Mouse (Mus musculus): ENCODE measurements around the gene Tpst1. TPM values are rescaled to one million over a fixed set of nuclear protein-coding genes. Genes with fewer than 3 reads are reported as not detected.

Tpst1 gene
- polyA plus RNA-seq, 1 experiment from 2014 or later, result 28.7 TPM

DNA sequence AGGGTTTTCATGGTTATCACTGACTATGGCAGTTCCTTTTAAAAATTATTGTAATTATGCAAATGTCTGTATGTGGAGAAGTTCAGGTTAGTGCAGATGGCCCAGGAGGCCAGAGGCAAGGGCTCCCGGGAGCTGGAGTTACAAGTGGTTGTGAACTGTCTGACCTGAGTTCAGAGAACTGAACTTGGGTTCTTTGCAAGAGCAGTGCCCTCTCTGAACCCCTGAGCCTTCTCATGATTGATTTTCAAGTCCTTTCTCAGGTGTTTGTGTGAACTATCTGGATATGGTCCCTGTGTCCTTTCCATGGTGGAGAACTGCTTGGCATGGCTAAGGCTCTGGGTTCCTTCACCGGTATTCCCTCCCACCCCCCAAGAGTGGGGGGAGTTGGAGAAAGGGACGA is 29.4 kb upstream of the Tpst1 start:
- Histone ChIP-seq H3K4me2 (replicated peaks; ENCODE audit: low read depth) (no peak overlapping the region), H3K4me1 (replicated peaks; ENCODE audit: control insufficient read depth, insufficient read depth, low read length) (no peaks in the 10 kb centered on the region), H3K36me3 (ENCODE audit: control insufficient read depth, insufficient read depth) (peaks cover 48% of the 10 kb centered on the region), H3K27me3 (replicated peaks; ENCODE audit: control insufficient read depth, insufficient read depth, low read length) (no peaks in the 10 kb centered on the region), H3K4me3 (ENCODE audit: low read depth, low read length) (no peak overlapping the region), H3K9ac (ENCODE audit: low read depth, low read length) (no peak overlapping the region), H3K27ac (ENCODE audit: low read depth, low read length) (no peak overlapping the region), H3K9me3 (ENCODE audit: control insufficient read depth) (no peaks in the 10 kb centered on the region)
- TF ChIP-seq CTCF (IDR thresholded peaks at IDR 0.05; ENCODE audit: low read depth), result no peak
- WGBS, result 71% methylated on average over 3 of the region's 3 CpGs
- ATAC-seq, result no peak

DNA sequence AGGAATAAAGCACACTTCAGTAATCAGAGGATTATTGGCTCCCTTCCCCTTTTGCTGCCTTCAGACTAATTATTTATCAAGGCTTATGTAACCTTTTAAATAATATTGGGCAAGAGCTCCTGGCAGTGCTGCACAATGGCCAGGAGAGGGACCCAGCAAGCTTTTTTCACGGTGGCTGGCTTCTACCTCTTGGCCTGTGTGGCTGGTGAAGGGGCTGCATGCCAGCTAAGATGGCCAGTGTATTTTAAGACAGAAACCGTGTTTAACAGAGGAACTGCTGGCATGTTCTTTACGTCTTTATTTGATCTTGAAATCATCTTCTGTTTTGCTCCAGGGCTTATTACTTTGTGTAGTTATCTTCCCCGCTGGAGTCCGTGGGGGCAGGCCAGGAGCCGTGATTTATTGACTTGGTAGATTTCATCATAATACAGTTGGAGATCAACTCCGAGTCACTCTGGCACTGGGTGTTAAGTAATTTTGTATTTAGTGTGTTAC is 28.9 kb upstream of the Tpst1 start:
- no peak for ATAC-seq
- Histone ChIP-seq H3K4me1 (replicated peaks; ENCODE audit: control insufficient read depth, insufficient read depth, low read length) (no peaks in the 10 kb centered on the region), H3K9me3 (ENCODE audit: control insufficient read depth) (no peaks in the 10 kb centered on the region), H3K36me3 (ENCODE audit: control insufficient read depth, insufficient read depth) (peaks cover 53% of the 10 kb centered on the region), H3K9ac (ENCODE audit: low read depth, low read length) (no peak overlapping the region), H3K27ac (ENCODE audit: low read depth, low read length) (no peak overlapping the region), H3K27me3 (replicated peaks; ENCODE audit: control insufficient read depth, insufficient read depth, low read length) (no peaks in the 10 kb centered on the region), H3K4me2 (replicated peaks; ENCODE audit: low read depth) (no peak overlapping the region), H3K4me3 (ENCODE audit: low read depth, low read length) (no peak overlapping the region)
- TF ChIP-seq CTCF (IDR thresholded peaks at IDR 0.05; ENCODE audit: low read depth), result peak; percentile 74
- WGBS, result 43% methylated on average over 7 of the region's 7 CpGs

DNA sequence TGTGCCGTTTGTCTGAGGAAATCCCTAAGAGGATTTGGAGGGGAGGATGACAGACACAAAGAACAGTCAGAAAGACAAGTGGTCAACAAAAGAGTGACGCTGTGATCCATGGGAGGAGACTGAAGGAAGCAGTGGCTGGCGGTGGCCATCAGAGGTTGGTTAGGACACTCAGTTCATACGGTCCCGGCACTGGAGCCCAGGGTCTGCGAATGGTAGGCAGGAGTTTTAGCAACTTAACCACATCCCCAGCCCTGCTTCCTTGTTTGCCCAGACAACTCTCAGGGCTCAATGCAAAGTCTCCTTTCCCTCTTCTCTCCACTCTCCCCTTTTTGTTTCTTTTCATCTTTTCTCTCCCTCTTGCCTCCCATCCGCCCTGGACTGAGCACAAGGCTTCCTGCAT is 27.0 kb upstream of the Tpst1 start:
- no peaks in the 10 kb centered on the region for H3K27me3 ChIP-seq (replicated peaks; ENCODE audit: control insufficient read depth, insufficient read depth, low read length)
- no peak for TF ChIP-seq CTCF (IDR thresholded peaks at IDR 0.05; ENCODE audit: low read depth)
- H3K4me1 ChIP-seq (replicated peaks; ENCODE audit: control insufficient read depth, insufficient read depth, low read length), result no peaks in the 10 kb centered on the region
- H3K27ac ChIP-seq (ENCODE audit: low read depth, low read length), result no peak overlapping the region
- no peaks in the 10 kb centered on the region for H3K9me3 ChIP-seq (ENCODE audit: control insufficient read depth)
- peaks cover 64% of the 10 kb centered on the region for H3K36me3 ChIP-seq (ENCODE audit: control insufficient read depth, insufficient read depth)
- ATAC-seq, result no peak
- WGBS, result 87% methylated on average over 7 of the region's 7 CpGs
- H3K4me3 ChIP-seq (ENCODE audit: low read depth, low read length), result no peak overlapping the region
- no peak overlapping the region for H3K4me2 ChIP-seq (replicated peaks; ENCODE audit: low read depth)
- H3K9ac ChIP-seq (ENCODE audit: low read depth, low read length), result no peak overlapping the region

DNA sequence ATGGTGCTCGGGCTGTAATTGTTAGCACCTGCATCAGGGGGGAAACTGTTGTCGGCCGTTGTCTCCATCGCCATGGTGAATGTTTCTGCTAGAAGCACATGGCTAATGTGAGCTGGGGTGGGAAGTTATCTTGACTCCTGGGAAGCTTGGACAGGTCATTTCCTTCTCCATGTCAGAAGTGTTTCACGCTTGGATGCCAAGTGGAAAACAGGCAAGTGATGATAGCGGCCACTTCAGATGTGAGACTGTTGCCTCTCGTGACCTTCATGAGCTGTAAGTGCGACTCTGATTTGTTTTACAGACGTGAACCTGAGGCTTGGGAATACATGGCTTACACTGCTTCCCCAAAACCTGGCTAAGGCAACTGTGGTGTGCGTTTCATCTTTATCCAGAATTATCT is 26.5 kb upstream of the Tpst1 start:
- TF ChIP-seq CTCF (IDR thresholded peaks at IDR 0.05; ENCODE audit: low read depth), result no peak
- Histone ChIP-seq H3K9me3 (ENCODE audit: control insufficient read depth) (no peaks in the 10 kb centered on the region), H3K9ac (ENCODE audit: low read depth, low read length) (no peak overlapping the region), H3K27ac (ENCODE audit: low read depth, low read length) (no peak overlapping the region), H3K4me1 (replicated peaks; ENCODE audit: control insufficient read depth, insufficient read depth, low read length) (no peaks in the 10 kb centered on the region), H3K36me3 (ENCODE audit: control insufficient read depth, insufficient read depth) (peaks cover 68% of the 10 kb centered on the region), H3K27me3 (replicated peaks; ENCODE audit: control insufficient read depth, insufficient read depth, low read length) (no peaks in the 10 kb centered on the region), H3K4me3 (ENCODE audit: low read depth, low read length) (no peak overlapping the region), H3K4me2 (replicated peaks; ENCODE audit: low read depth) (no peak overlapping the region)
- 96% methylated on average over 10 of the region's 10 CpGs for WGBS
- no peak for ATAC-seq

DNA sequence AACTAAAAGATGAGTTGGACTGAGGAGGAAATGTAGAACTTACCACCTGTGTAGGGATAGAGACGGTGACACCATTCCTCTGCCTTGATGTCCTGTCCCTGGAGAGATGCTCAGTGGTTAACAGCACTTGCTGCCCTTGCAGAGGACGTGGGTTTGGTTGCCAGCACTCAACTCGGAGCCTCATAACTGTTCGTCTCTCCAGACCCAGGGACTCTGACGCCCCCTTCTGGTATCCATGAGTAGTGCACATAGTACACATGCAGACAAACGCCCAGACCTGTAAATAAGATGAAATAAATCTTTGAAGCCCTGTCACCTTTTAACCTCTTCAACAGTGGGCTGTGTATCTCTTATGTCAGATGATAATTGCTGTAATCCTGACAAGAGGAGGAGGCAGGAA is 26.1 kb upstream of the Tpst1 start:
- H3K4me3 ChIP-seq (ENCODE audit: low read depth, low read length), result no peak overlapping the region
- ATAC-seq, result no peak
- H3K4me2 ChIP-seq (replicated peaks; ENCODE audit: low read depth), result no peak overlapping the region

DNA sequence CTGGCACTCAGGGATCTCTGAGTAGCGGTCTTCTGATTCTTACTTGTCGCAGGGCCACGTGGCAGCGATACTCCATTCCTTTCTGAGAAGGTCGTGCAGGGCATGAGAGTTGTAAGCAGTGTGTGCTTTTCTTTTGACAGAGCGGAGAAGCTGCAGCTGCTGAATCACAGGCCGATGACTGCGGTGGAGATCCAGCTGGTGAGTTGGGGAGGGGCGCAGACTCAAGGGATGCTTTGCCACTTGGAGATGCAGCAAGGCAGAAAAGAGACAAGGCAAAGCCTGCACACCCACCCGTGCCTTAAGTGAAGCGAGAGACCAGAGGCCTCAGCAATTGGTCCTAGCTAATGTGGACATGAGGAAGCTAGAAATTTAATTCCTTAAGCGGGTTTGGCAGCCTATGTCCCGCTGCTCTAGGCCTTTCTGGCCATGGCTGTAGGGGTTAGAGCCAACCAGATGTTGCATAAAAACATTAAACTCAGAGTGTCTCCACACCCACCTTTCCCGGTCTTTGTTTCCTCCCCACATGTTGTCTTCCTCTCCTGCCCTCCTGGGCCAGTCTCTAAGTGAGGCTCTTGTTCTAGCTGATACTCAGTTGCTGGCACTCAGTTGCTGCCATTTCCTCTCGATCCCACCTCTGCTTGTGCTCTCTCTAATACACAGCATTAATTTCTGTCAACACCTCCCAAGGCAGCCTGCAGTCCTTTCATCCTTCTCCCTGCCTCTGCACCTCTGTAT is 24.2 kb upstream of the Tpst1 start:
- no peak for TF ChIP-seq CTCF (IDR thresholded peaks at IDR 0.05; ENCODE audit: low read depth)
- Histone ChIP-seq H3K9me3 (ENCODE audit: control insufficient read depth) (no peaks in the 10 kb centered on the region), H3K9ac (ENCODE audit: low read depth, low read length) (no peak overlapping the region), H3K4me3 (ENCODE audit: low read depth, low read length) (no peak overlapping the region), H3K27me3 (replicated peaks; ENCODE audit: control insufficient read depth, insufficient read depth, low read length) (no peaks in the 10 kb centered on the region), H3K4me2 (replicated peaks; ENCODE audit: low read depth) (no peak overlapping the region), H3K4me1 (replicated peaks; ENCODE audit: control insufficient read depth, insufficient read depth, low read length) (no peaks in the 10 kb centered on the region), H3K36me3 (ENCODE audit: control insufficient read depth, insufficient read depth) (peaks cover 63% of the 10 kb centered on the region), H3K27ac (ENCODE audit: low read depth, low read length) (no peak overlapping the region)
- WGBS, result 69% methylated on average over 15 of the region's 15 CpGs
- ATAC-seq, result no peak

More for the DNA sequence above, 26.1 kb upstream of the Tpst1 start:
- Histone ChIP-seq H3K9me3 (ENCODE audit: control insufficient read depth) (no peaks in the 10 kb centered on the region), H3K27ac (ENCODE audit: low read depth, low read length) (no peak overlapping the region), H3K4me1 (replicated peaks; ENCODE audit: control insufficient read depth, insufficient read depth, low read length) (no peaks in the 10 kb centered on the region), H3K36me3 (ENCODE audit: control insufficient read depth, insufficient read depth) (peaks cover 67% of the 10 kb centered on the region), H3K27me3 (replicated peaks; ENCODE audit: control insufficient read depth, insufficient read depth, low read length) (no peaks in the 10 kb centered on the region), H3K9ac (ENCODE audit: low read depth, low read length) (no peak overlapping the region)
- TF ChIP-seq CTCF (IDR thresholded peaks at IDR 0.05; ENCODE audit: low read depth), result peak; percentile 55
- 82% methylated on average over 6 of the region's 6 CpGs for WGBS

Measured in intestine, postnatal 0 days (tissue).